Mouse (Mus musculus) heart, postnatal 0 days (tissue): ENCODE measurements around the gene Ndufs3. TPM values are rescaled to one million over a fixed set of nuclear protein-coding genes. Genes with fewer than 3 reads are reported as not detected.

ENCODE experiments used
- ATAC-seq: fragments of 200-750 bp; cut with Nextera tagmentation; 2 replicates; pipeline ENCODE4 v1.8.0; 2017; ENCODE audit warnings: low read depth, moderate number of reproducible peaks, moderate library complexity; ENCODE audit not compliant: insufficient read depth
- DNase-seq: peaks from one replicate; pipeline ENCODE4 v3.0.0-alpha.2; 2016; ENCODE audit warnings: low spot score
- H3K27ac ChIP-seq: fragments of 300-500 bp; sonication (generic); 2 replicates; pipeline ENCODE4 v1.5.1; 2014; ENCODE audit warnings: low read depth, mild to moderate bottlenecking
- H3K27me3 ChIP-seq: fragments of 300-500 bp; sonication (generic); 2 replicates; pipeline ENCODE4 v1.6.1; 2014; ENCODE audit warnings: low read length, mixed read lengths; ENCODE audit not compliant: control insufficient read depth, insufficient read depth
- H3K36me3 ChIP-seq: fragments of 300-500 bp; sonication (generic); replicated peaks from 2 replicates; pipeline ENCODE4 v1.6.1; 2014; ENCODE audit warnings: low read length, mixed read lengths; ENCODE audit not compliant: control insufficient read depth, insufficient read depth
- H3K4me1 ChIP-seq: fragments of 300-500 bp; sonication (generic); 2 replicates; pipeline ENCODE4 v1.6.1; 2014; ENCODE audit warnings: antibody characterized with exemption; ENCODE audit not compliant: control insufficient read depth, insufficient read depth
- H3K4me2 ChIP-seq: fragments of 300-500 bp; sonication (generic); 2 replicates; pipeline ENCODE4 v1.6.1; 2014; ENCODE audit warnings: low read depth, mild to moderate bottlenecking, low read length, moderate library complexity
- H3K4me3 ChIP-seq: fragments of 300-500 bp; sonication (generic); 2 replicates; pipeline ENCODE4 v1.5.1; 2014; ENCODE audit warnings: low read depth, low read length
- H3K9ac ChIP-seq: fragments of 300-500 bp; sonication (generic); replicated peaks from 2 replicates; pipeline ENCODE4 v1.6.1; 2014; ENCODE audit warnings: low read depth, low read length, mixed read lengths
- H3K9me3 ChIP-seq: fragments of 300-500 bp; sonication (generic); replicated peaks from 2 replicates; pipeline ENCODE4 v1.6.1; 2016; ENCODE audit warnings: low read length; ENCODE audit not compliant: control insufficient read depth
- CTCF ChIP-seq: IDR thresholded peaks from 2 replicates; pipeline ENCODE4 v1.5.1; 2016; ENCODE audit warnings: antibody characterized with exemption, control low read depth, low read depth
- EP300 ChIP-seq: IDR thresholded peaks from 2 replicates; pipeline ENCODE4 v1.6.1; 2016; ENCODE audit warnings: antibody characterized with exemption, low read depth
- WGBS: fragments of 180-500 bp; shearing (Covaris S2); extraction: QIAGEN DNeasy Blood & Tissue Kit; methylation state at CpG from one replicate; pipeline ENCODE4 v1.1.7; 2014; 5-methylcytosine and 5-hydroxymethylcytosine counted together
- polyA plus RNA-seq: library from polyadenylated mRNA; unstranded; fragments of >200 nt; fragmentation: Nextera tagmentation; extraction: Ambion mirVana; gene quantifications from 2 replicates; pipeline ENCODE4 v1.2.1, GENCODE M21; 2015
- total RNA-seq: library from RNA; depleted of rRNA; stranded (reverse); fragments of >200 nt; gene quantifications from 2 replicates; pipeline ENCODE4 v1.2.3, GENCODE M21; 2014; ENCODE audit warnings: low replicate concordance

The Ndufs3 gene
- total and polyA plus RNA-seq, 2 experiments from 2014 or later = 556 to 620 TPM

DNA sequence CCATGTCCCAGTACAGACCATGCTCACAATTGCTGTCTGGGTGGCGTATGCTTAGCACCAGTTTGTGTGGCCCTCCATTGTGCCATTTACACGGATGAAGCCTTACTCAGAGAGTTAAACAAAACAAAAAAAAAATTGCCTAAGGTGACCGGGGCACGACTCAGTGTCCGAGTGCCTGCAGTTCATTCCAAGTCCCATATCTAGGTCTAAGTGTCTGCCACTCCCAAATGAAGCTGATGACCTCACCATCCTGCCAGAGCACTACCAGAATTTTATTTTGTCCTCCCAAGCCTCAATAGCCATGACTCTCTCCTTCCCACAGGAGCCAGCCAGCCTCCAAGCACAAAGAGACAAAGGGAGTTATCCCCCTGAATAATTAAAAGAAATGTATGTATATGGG lies 17.0 kb downstream of the Ndufs3 start:
- no peak overlapping the region for H3K9ac ChIP-seq
- no peak overlapping the region for H3K27ac ChIP-seq
- ATAC-seq (no peak), DNase-seq (no peak)
- no peak overlapping the region for H3K4me3 ChIP-seq
- H3K27me3 ChIP-seq = peaks cover 42% of the 10 kb centered on the region
- no peaks in the 10 kb centered on the region for H3K36me3 ChIP-seq
- H3K4me1 ChIP-seq = peaks cover 22% of the 10 kb centered on the region
- 41% methylated on average over 5 of the region's 5 CpGs for WGBS
- no peak overlapping the region for H3K4me2 ChIP-seq
- H3K9me3 ChIP-seq = no peaks in the 10 kb centered on the region
- no peak for TF ChIP-seq EP300
- TF ChIP-seq CTCF = no peak

DNA sequence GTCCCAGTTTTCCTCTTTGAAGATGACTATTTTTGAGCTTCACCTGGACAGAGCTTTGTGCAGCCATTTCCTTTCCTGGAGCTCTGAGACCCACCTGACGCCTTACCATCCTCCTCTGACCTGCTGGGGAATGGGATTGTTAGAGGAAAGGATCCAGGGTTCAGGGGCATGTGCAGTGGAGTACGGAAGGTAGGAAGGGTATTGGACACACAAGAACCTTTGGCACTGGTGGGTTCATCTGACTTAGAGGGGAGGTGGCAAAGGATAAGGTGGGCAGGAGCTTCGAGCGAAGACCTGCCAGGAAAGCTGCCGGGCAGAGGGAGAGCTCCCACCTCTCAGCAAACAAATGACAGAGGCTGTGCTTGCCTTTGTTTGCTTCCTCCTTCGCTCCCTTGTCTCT lies 18.2 kb downstream of the Ndufs3 start:
- H3K9ac ChIP-seq = no peak overlapping the region
- H3K9me3 ChIP-seq = no peaks in the 10 kb centered on the region
- peak overlapping the region; percentile 45 for H3K4me3 ChIP-seq
- H3K27me3 ChIP-seq = peaks cover 42% of the 10 kb centered on the region
- H3K4me1 ChIP-seq = peaks cover 22% of the 10 kb centered on the region
- DNase-seq (no peak), ATAC-seq (no peak)
- 58% methylated on average over 6 of the region's 6 CpGs for WGBS
- H3K4me2 ChIP-seq = peak overlapping the region; percentile 76
- H3K27ac ChIP-seq = no peak overlapping the region
- no peaks in the 10 kb centered on the region for H3K36me3 ChIP-seq
- TF ChIP-seq CTCF (no peak), EP300 (no peak)

DNA sequence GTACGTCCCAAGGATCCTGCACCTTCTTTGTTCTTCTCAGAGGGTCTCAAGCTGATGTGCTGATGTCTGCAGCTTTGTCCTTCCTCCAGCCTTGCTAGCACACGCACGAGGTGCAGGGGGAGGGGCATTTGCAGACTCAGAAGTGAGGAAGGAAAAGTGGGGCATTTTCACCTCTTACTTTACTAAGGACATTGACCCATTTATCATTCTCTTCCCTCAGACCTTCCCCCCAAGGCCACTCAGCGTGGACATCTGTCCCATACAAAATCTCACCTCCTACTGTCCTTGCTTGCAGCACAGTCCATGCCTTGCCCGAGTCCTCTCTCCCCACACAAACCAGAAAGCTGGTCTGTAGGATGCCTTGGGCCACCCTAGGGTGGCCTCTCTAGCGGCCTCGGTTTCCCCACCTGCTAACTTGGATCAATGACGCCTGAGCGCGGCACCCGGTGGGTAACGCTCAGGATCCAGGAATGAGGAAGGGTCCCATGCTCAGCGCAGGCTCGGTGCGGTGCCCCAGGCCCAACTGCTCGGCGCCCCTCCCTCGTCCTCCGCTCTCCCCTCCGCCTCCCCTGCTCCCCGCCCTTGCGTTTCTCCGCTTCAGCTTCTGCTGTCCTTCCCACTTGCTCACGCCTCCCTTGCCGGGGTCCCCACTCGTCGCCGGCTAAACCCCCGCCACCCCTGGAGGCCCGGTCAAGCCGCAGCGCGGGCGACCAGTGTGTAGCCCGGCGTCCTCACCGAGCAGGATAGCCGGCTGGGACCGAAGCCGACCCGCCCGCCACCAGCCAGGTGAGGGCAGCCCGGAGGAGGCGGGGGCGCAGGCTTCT lies 19.2 kb downstream of the Ndufs3 start, which contains the start of gene C1qtnf4:
Gene C1qtnf4 (plus strand): TSS at position 643 of the 824 bp plus-strand sequence.
- Histone ChIP-seq H3K36me3 (no peaks in the 10 kb centered on the region), H3K4me2 (peak within 1 kb of the TSS; percentile 76), H3K9me3 (no peaks in the 10 kb centered on the region), H3K4me1 (peaks cover 22% of the 10 kb centered on the region), H3K27me3 (peaks cover 42% of the 10 kb centered on the region), H3K27ac (no peak within 1 kb of the TSS), H3K9ac (peak within 1 kb of the TSS; percentile 52), H3K4me3 (peak within 1 kb of the TSS; percentile 45)
- 4% methylated on average over 41 of the region's 45 CpGs for WGBS
- ATAC-seq = peak; percentile 15
- no peak for DNase-seq
- no peak for TF ChIP-seq EP300
- TF ChIP-seq CTCF = no peak

DNA sequence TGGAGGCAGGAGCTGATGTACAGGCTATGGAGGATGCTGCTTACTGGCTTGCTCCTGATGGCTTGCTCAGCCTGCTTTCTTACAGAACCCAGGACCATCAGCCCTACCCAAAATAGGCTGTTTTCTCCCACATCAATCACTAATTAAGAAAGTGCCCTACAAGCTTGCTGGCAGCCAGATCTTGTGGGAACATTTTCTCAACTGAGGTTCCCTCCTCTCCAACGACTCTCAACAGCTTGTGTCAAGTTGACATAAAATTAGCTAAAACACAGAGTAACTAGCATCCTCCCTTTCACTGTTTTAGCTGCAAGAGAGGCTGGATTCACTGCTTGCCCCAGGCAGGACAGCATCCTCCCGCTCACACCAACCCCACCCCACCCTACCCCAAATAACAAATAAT lies 22.8 kb downstream of the Ndufs3 start:
- DNase-seq (no peak), ATAC-seq (no peak)
- 79% methylated on average over 2 of the region's 2 CpGs for WGBS
- H3K4me3 ChIP-seq = no peak overlapping the region
- no peak for TF ChIP-seq CTCF
- no peak overlapping the region for H3K27ac ChIP-seq
- H3K9ac ChIP-seq = no peak overlapping the region
- no peaks in the 10 kb centered on the region for H3K36me3 ChIP-seq
- no peaks in the 10 kb centered on the region for H3K9me3 ChIP-seq
- H3K4me2 ChIP-seq = no peak overlapping the region
- peaks cover 24% of the 10 kb centered on the region; the same call in 1 of the 2 replicates for H3K27me3 ChIP-seq
- peaks cover 16% of the 10 kb centered on the region for H3K4me1 ChIP-seq

DNA sequence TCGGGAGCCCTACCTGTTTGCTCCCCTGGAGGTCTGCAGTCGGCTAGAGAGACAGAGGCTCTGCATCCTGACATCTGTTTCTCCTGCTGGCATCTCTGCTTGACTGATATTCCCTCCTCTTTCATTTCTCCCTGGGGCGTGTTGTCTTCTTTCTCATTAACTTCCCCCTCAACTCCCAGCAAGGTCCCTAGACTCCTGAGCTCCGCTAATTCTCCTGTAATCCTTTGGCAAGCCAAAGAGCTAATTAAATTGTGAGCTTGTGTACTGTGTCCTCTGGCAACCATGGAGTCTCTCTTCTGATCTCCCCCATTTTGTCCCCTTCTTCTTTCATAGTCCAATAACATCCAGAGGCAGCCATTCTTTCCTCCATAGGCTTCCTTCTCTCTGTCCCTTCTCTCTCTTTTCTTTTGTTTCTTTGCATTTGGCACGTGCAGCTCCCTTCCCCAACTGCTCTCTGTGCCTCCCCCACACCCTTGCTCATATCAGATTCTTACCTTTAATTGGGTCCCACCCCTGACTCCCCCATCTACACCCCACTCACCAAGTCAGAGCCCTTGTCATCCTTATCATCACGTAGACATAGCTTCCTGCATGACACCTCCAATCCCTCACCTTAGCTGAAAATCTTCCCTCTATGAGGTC lies 24.4 kb downstream of the Ndufs3 start:
- Histone ChIP-seq H3K36me3 (no peaks in the 10 kb centered on the region), H3K4me1 (peaks cover 10% of the 10 kb centered on the region), H3K9me3 (no peaks in the 10 kb centered on the region), H3K4me3 (no peak overlapping the region), H3K27ac (no peak overlapping the region), H3K27me3 (peaks cover 8% of the 10 kb centered on the region; the same call in 1 of the 2 replicates), H3K9ac (no peak overlapping the region), H3K4me2 (no peak overlapping the region)
- DNase-seq = no peak
- WGBS = 49% methylated on average over 6 of the region's 6 CpGs
- TF ChIP-seq CTCF = no peak
- TF ChIP-seq EP300 = no peak
- no peak for ATAC-seq
